Comparison of ENCODE assay signal across 33 mouse cellular contexts in genomic region chr14:33532792-33533191, GRCm38 (mm10). TPM values are rescaled to one million over a fixed set of nuclear protein-coding genes. Genes with fewer than 3 reads are reported as not detected.
A peak's percentile ranks its signal among the peaks of the same experiment; 100 is the strongest.
DNase-seq lines count a peak whose midpoint lies in the region; ATAC-seq lines count a peak whose summit lies in the region.
"Had no signal": no experiment of that assay in that cellular context is flagged by ENCODE, and none has a peak within 500 bp of the region (broad histone marks: within the 10 kb centered on the region; RNA-seq: fewer than 3 reads in every experiment).

No protein-coding gene starts in this region.

- H3K36me3 ChIP-seq in hindbrain, embryonic 14.5 days (replicated peaks; ENCODE audit: control insufficient read depth, insufficient read depth): no peaks in the 10 kb centered on the region
- H3K36me3 ChIP-seq: embryonic facial prominence, embryonic 12.5 days; forebrain, embryonic 15.5 days; heart, embryonic 15.5 days; hindbrain, embryonic 12.5 days; midbrain, embryonic 13.5 days; neural tube, embryonic 13.5 days; stomach, embryonic 15.5 days had no signal

- WGBS in hindbrain, embryonic 14.5 days: 89% methylated on average over 5 of the region's 5 CpGs

- no peaks in the 10 kb centered on the region for H3K9me3 ChIP-seq in hindbrain, embryonic 14.5 days (ENCODE audit: control insufficient read depth, low read length)
- H3K9me3 ChIP-seq: embryonic facial prominence, embryonic 12.5 days; forebrain, embryonic 15.5 days; heart, embryonic 15.5 days; hindbrain, embryonic 12.5 days; midbrain, embryonic 13.5 days; neural tube, embryonic 13.5 days; stomach, embryonic 15.5 days had no signal

- H3K27me3 ChIP-seq in hindbrain, embryonic 14.5 days (ENCODE audit: control insufficient read depth, insufficient read depth, low read length): no peaks in the 10 kb centered on the region
- H3K27me3 ChIP-seq: embryonic facial prominence, embryonic 12.5 days; forebrain, embryonic 15.5 days; heart, embryonic 15.5 days; hindbrain, embryonic 12.5 days; midbrain, embryonic 13.5 days; neural tube, embryonic 13.5 days; stomach, embryonic 15.5 days had no signal

- intact Hi-C loops in left cerebral cortex, postnatal 36 days (cut with DNase I): loop anchor here (10.0 kb wide), 1 partner anchor 148 kb away; no protein-coding TSS in a partner anchor
- intact Hi-C loops in left cerebral cortex, postnatal 10 days (cut with DNase I): no loop called here

- peak; percentile 35 to 55 for DNase-seq in frontal cortex, postnatal 36 days (ENCODE audit: low spot score in 2 of 2)
- DNase-seq in frontal cortex, postnatal 10 days (ENCODE audit: low spot score in 2 of 2): no peak
- peak; percentile 43 to 47 for DNase-seq in left cerebral cortex, postnatal 36 days (ENCODE audit: low spot score in 2 of 2)
- DNase-seq in left cerebral cortex, postnatal 10 days (ENCODE audit: extremely low spot score in 1 of 2, low spot score in 2 of 2): no peak
- DNase-seq in right cerebral cortex, postnatal 14 days: peak; percentile 35
- no peak for DNase-seq in hindbrain, embryonic 14.5 days (ENCODE audit: low spot score)
- DNase-seq in gastrocnemius, adult 8-10 months (ENCODE audit: low spot score in 2 of 2): no peak
- DNase-seq: adrenal gland, postnatal 10 days; cerebellum, adult 11 months; cerebellum, adult 9-10 months; cerebellum, postnatal 36 days; embryo, embryonic 11 days; kidney, adult 8-10 months; liver; lung, adult 2 months; retina, postnatal 1 day; thymus, postnatal 25 days had no signal

- H3K4me1 ChIP-seq in hindbrain, embryonic 14.5 days (replicated peaks; ENCODE audit: control insufficient read depth, insufficient read depth, low read length): no peaks in the 10 kb centered on the region
- H3K4me1 ChIP-seq: embryonic facial prominence, embryonic 12.5 days; heart, embryonic 15.5 days; hindbrain, embryonic 12.5 days; midbrain, embryonic 13.5 days; neural tube, embryonic 13.5 days; stomach, embryonic 15.5 days had no signal

- no peak overlapping the region for H3K4me3 ChIP-seq in hindbrain, embryonic 14.5 days (replicated peaks; ENCODE audit: low read length)
- H3K4me3 ChIP-seq: embryonic facial prominence, embryonic 12.5 days; forebrain, embryonic 15.5 days; heart, embryonic 15.5 days; hindbrain, embryonic 12.5 days; midbrain, embryonic 13.5 days; neural tube, embryonic 13.5 days; stomach, embryonic 15.5 days had no signal

- no peak for ATAC-seq in hindbrain, embryonic 14.5 days (ENCODE audit: low FRiP score)
- ATAC-seq: forebrain, embryonic 15.5 days; intestine, embryonic 16.5 days; midbrain, embryonic 13.5 days had no signal

- no peak overlapping the region for H3K4me2 ChIP-seq in hindbrain, embryonic 14.5 days (replicated peaks)
- H3K4me2 ChIP-seq: embryonic facial prominence, embryonic 12.5 days; forebrain, embryonic 15.5 days; heart, embryonic 15.5 days; hindbrain, embryonic 12.5 days; midbrain, embryonic 13.5 days; neural tube, embryonic 13.5 days; stomach, embryonic 15.5 days had no signal

- no peak overlapping the region for H3K9ac ChIP-seq in hindbrain, embryonic 14.5 days
- H3K9ac ChIP-seq: embryonic facial prominence, embryonic 12.5 days; forebrain, embryonic 15.5 days; heart, embryonic 15.5 days; hindbrain, embryonic 12.5 days; liver, embryonic 14.5 days; midbrain, embryonic 13.5 days; neural tube, embryonic 13.5 days; stomach, embryonic 15.5 days had no signal

- no peak overlapping the region for H3K27ac ChIP-seq in hindbrain, embryonic 14.5 days
- H3K27ac ChIP-seq: embryonic facial prominence, embryonic 12.5 days; forebrain, embryonic 15.5 days; heart, embryonic 15.5 days; hindbrain, embryonic 12.5 days; kidney, postnatal 0 days; liver, embryonic 14.5 days; macrophage; midbrain, embryonic 13.5 days; neural tube, embryonic 13.5 days; stomach, embryonic 15.5 days had no signal

RNA-seq across cellular contexts. Expression of gene Ptpn20, which starts 56.2 kb away (rescaled TPM):
- under 1 TPM; 0.52 to 0.57 TPM for total RNA-seq in left cerebral cortex, postnatal 36 days (2021)
- 1 to 10 TPM; 1.5 to 1.8 TPM for total RNA-seq in left cerebral cortex, postnatal 10 days (2021)
- 0.21 and 0.33 TPM in 2 replicates for polyA plus RNA-seq in hindbrain, embryonic 14.5 days (2014; fragmentation: Nextera tagmentation; extraction: Ambion mirVana)
- not detected for total RNA-seq in gastrocnemius, adult 8-10 months (2022)
- total RNA-seq: adrenal gland, postnatal 10 days; gastrocnemius, adult 18-20 months; gastrocnemius, postnatal 36 days; heart, postnatal 36 days; MEL had no signal
- polyA plus RNA-seq: kidney, postnatal 0 days; macrophage; midbrain, embryonic 13.5 days; Patski had no signal

Comparison
In these comparisons a context has a peak if more than half of its experiments do, and no peak if none do; other contexts are left out.
1. DNase-seq: peak in frontal cortex, postnatal 36 days (2 of 2), left cerebral cortex, postnatal 36 days (2 of 2) and right cerebral cortex, postnatal 14 days (single experiment); none in frontal cortex, postnatal 10 days (0 of 2), left cerebral cortex, postnatal 10 days (0 of 2), hindbrain, embryonic 14.5 days (single experiment) and gastrocnemius, adult 8-10 months (0 of 2).